Mouse (Mus musculus) stomach, postnatal 0 days (tissue): ENCODE measurements around the gene Rap1gap. TPM values are rescaled to one million over a fixed set of nuclear protein-coding genes. Genes with fewer than 3 reads are reported as not detected.

ENCODE experiments used
- ATAC-seq: fragments of 200-750 bp; cut with Nextera tagmentation; 2 replicates; pipeline ENCODE4 v1.8.0; 2017; ENCODE audit not compliant: low FRiP score, low TSS enrichment
- DNase-seq: peaks from one replicate; pipeline ENCODE4 v3.0.0-alpha.2; 2016; ENCODE audit warnings: low spot score
- H3K27ac ChIP-seq: fragments of 300-500 bp; sonication (generic); replicated peaks from 2 replicates; pipeline ENCODE4 v1.5.1; 2014; ENCODE audit warnings: mild to moderate bottlenecking, control low read depth
- H3K27me3 ChIP-seq: fragments of 300-500 bp; sonication (generic); 2 replicates; pipeline ENCODE4 v1.6.1; 2014; ENCODE audit warnings: low read length; ENCODE audit not compliant: control insufficient read depth, insufficient read depth
- H3K36me3 ChIP-seq: fragments of 300-500 bp; sonication (generic); 2 replicates; pipeline ENCODE4 v1.6.1; 2014; ENCODE audit warnings: low read length, mixed read lengths; ENCODE audit not compliant: control insufficient read depth, insufficient read depth
- H3K4me1 ChIP-seq: fragments of 300-500 bp; sonication (generic); replicated peaks from 2 replicates; pipeline ENCODE4 v1.6.1; 2014; ENCODE audit warnings: antibody characterized with exemption; ENCODE audit not compliant: control insufficient read depth, insufficient read depth
- H3K4me2 ChIP-seq: fragments of 300-500 bp; sonication (generic); replicated peaks from 2 replicates; pipeline ENCODE4 v1.6.1; 2014; ENCODE audit warnings: low read depth, mild to moderate bottlenecking, control low read depth, moderate library complexity
- H3K4me3 ChIP-seq: fragments of 300-500 bp; sonication (generic); 2 replicates; pipeline ENCODE4 v1.5.1; 2014; ENCODE audit warnings: low read depth, low read length, control low read depth
- H3K9ac ChIP-seq: fragments of 300-500 bp; sonication (generic); 2 replicates; pipeline ENCODE4 v1.6.1; 2014; ENCODE audit warnings: mild to moderate bottlenecking, low read length, control low read depth, mixed read lengths
- H3K9me3 ChIP-seq: fragments of 300-500 bp; sonication (generic); 2 replicates; pipeline ENCODE4 v1.6.1; 2016; ENCODE audit warnings: low read length; ENCODE audit not compliant: control insufficient read depth
- CTCF ChIP-seq: IDR thresholded peaks from 2 replicates; pipeline ENCODE4 v1.5.1; 2016; ENCODE audit warnings: antibody characterized with exemption, low read depth, mild to moderate bottlenecking, moderate library complexity
- EP300 ChIP-seq: optimal IDR thresholded peaks from 2 replicates; pipeline ENCODE3; 2016; ENCODE audit warnings: antibody characterized with exemption
- WGBS: fragments of 180-500 bp; shearing (Covaris S2); extraction: QIAGEN DNeasy Blood & Tissue Kit; methylation state at CpG from one replicate; pipeline ENCODE4 v1.1.7; 2014; 5-methylcytosine and 5-hydroxymethylcytosine counted together
- polyA plus RNA-seq: library from polyadenylated mRNA; unstranded; fragments of >200 nt; fragmentation: Nextera tagmentation; extraction: Ambion mirVana; gene quantifications from 2 replicates; pipeline ENCODE4 v1.2.1, GENCODE M21; 2015

Rap1gap gene
- polyA plus RNA-seq, 1 experiment from 2014 or later: 70.1 TPM

- Histone ChIP-seq H3K36me3 (no peaks in the 10 kb centered on the region), H3K27me3 (peaks cover 5% of the 10 kb centered on the region; the same call in 1 of the 2 replicates), H3K4me1 (no peaks in the 10 kb centered on the region), H3K9ac (no peak overlapping the region), H3K27ac (no peak overlapping the region), H3K9me3 (no peaks in the 10 kb centered on the region), H3K4me3 (no peak overlapping the region; the same call in 1 of the 2 replicates), H3K4me2 (no peak overlapping the region)
- DNase-seq (peak; percentile 35), ATAC-seq (no peak)
- 20% methylated on average over 17 of the region's 17 CpGs for WGBS
- TF ChIP-seq EP300: no peak
- TF ChIP-seq CTCF: no peak
These were observed 64.1 kb downstream of the Rap1gap start for GRCm38 (mm10) chr4:137728399-137729154.

- 30% methylated on average over 24 of the region's 24 CpGs for WGBS
- TF ChIP-seq EP300 (no peak), CTCF (no peak)
- Histone ChIP-seq H3K9ac (no peak overlapping the region), H3K4me2 (no peak overlapping the region), H3K27ac (no peak overlapping the region), H3K4me1 (no peaks in the 10 kb centered on the region), H3K4me3 (no peak overlapping the region; the same call in 1 of the 2 replicates), H3K27me3 (peaks cover 5% of the 10 kb centered on the region; the same call in 1 of the 2 replicates), H3K9me3 (no peaks in the 10 kb centered on the region), H3K36me3 (no peaks in the 10 kb centered on the region)
- DNase-seq (peak; percentile 19), ATAC-seq (no peak)
These were observed 64.8 kb downstream of the Rap1gap start for GRCm38 (mm10) chr4:137729155-137729855.

- Histone ChIP-seq H3K27me3 (peaks cover 5% of the 10 kb centered on the region; the same call in 1 of the 2 replicates), H3K9ac (no peak overlapping the region), H3K4me1 (no peaks in the 10 kb centered on the region), H3K4me2 (no peak overlapping the region), H3K27ac (no peak overlapping the region), H3K9me3 (no peaks in the 10 kb centered on the region), H3K4me3 (no peak overlapping the region), H3K36me3 (no peaks in the 10 kb centered on the region)
- ATAC-seq (peak; percentile 27), DNase-seq (peak; percentile 89)
- 14% methylated on average over 3 of the region's 3 CpGs for WGBS
- peak; percentile 99 for TF ChIP-seq CTCF
- TF ChIP-seq EP300: no peak
These were observed 65.6 kb downstream of the Rap1gap start for GRCm38 (mm10) chr4:137730134-137730533.

GRCm38 (mm10) chr4:137730757-137731156, 66.2 kb downstream of the Rap1gap start:
- TF ChIP-seq CTCF: no peak
- TF ChIP-seq EP300: no peak
- Histone ChIP-seq H3K27me3 (peaks cover 5% of the 10 kb centered on the region; the same call in 1 of the 2 replicates), H3K9me3 (no peaks in the 10 kb centered on the region), H3K9ac (no peak overlapping the region), H3K4me3 (no peak overlapping the region), H3K27ac (no peak overlapping the region), H3K4me1 (no peaks in the 10 kb centered on the region), H3K4me2 (no peak overlapping the region), H3K36me3 (no peaks in the 10 kb centered on the region)
- peak; percentile 16 for DNase-seq
- WGBS: 77% methylated on average over 8 of the region's 8 CpGs
- no peak for ATAC-seq

- H3K4me1 ChIP-seq: no peaks in the 10 kb centered on the region
- WGBS: 60% methylated on average over 10 of the region's 10 CpGs
- no peaks in the 10 kb centered on the region for H3K36me3 ChIP-seq
- H3K4me3 ChIP-seq: no peak overlapping the region
- peaks cover 5% of the 10 kb centered on the region; the same call in 1 of the 2 replicates for H3K27me3 ChIP-seq
- no peak overlapping the region for H3K9ac ChIP-seq
- no peak for DNase-seq
- no peak overlapping the region for H3K4me2 ChIP-seq
- no peak for ATAC-seq
- no peak overlapping the region for H3K27ac ChIP-seq
- no peaks in the 10 kb centered on the region for H3K9me3 ChIP-seq
- no peak for TF ChIP-seq CTCF
- no peak for TF ChIP-seq EP300
These were observed 67.4 kb downstream of the Rap1gap start for GRCm38 (mm10) chr4:137731891-137732290.
